Mouse (Mus musculus) cerebellum, adult 2 months (tissue): ENCODE measurements around the gene Ccnt1.

Experiments used
- CTCF ChIP-seq: fragments of 200-500 bp; IDR thresholded peaks from 2 replicates; pipeline ENCODE4 v1.5.1; 2011; ENCODE audit warnings: low read depth, mild to moderate bottlenecking, control low read depth, low read length, moderate library complexity, borderline replicate concordance; ENCODE audit not compliant: insufficient read depth
- POLR2A ChIP-seq: fragments of 200-500 bp; IDR thresholded peaks from 2 replicates; pipeline ENCODE4 v1.6.1; 2011; ENCODE audit warnings: low read length, control low read depth, borderline replicate concordance; ENCODE audit not compliant: insufficient read depth

DNA sequence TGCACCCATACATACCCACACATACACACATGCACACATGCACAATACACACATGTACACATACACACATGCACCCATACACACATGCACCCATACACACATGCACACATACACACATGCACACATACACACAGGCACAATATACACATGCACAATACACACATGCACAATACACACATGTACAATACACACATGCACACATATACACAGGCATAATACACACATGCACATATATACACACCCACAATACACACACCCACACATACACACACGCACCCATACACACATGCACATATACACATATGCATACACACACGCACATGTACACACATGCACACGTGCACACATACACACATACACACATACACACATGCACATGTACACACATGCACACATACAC, 41.5 kb upstream of the Ccnt1 start:
- TF ChIP-seq POLR2A (no peak), CTCF (no peak)
